Mouse (Mus musculus): ENCODE measurements at regions not wholly inside any gene's neighbourhood (a gene's known extent, or its start where the extent isn't known, plus 50 kb on each side); places are given as distances from the start of the nearest gene placed in this dataset.

GRCm38 (mm10) chr13:47298010-47298409 lies 175.6 kb downstream of the Rnf144b start:
- no peak for TF ChIP-seq CTCF (IDR thresholded peaks at IDR 0.05; ENCODE audit: control insufficient read depth, insufficient read depth, insufficient replicate concordance, low read depth, low read length)
- TF ChIP-seq POLR2A (IDR thresholded peaks at IDR 0.05; ENCODE audit: control insufficient read depth, low read depth, low read length) = no peak
